Mouse (Mus musculus) ZHBTc4 (cell line): ENCODE measurements at regions not wholly inside any gene's neighbourhood (a gene's known extent, or its start where the extent isn't known, plus 50 kb on each side); places are given as distances from the start of the nearest gene placed in this dataset.

ENCODE experiments used
- DNase-seq: peaks from one replicate; pipeline ENCODE4 v3.0.0-alpha.2; 2011; ENCODE audit warnings: low read depth, low spot score

DNA sequence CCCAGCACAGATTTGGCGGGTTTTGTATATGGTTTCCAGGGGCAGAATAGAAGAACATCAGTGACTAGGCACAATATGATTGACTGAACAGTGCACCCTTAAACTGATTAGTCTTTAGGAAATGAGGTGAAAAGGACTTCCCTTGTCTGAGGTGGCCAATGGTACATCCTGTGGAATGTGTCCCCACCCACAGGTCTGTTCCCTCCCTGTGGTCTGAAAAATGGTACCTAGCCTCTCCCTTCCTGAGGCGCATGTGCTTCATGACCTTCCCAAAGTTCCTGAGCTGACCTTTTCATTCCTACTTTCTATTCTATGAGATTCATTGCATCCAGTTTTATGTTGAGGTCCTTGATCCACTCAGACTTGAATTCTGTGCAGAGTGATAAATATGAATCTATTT, 76.0 kb downstream of the Zfp97 start:
- DNase-seq, result peak; percentile 73

DNA sequence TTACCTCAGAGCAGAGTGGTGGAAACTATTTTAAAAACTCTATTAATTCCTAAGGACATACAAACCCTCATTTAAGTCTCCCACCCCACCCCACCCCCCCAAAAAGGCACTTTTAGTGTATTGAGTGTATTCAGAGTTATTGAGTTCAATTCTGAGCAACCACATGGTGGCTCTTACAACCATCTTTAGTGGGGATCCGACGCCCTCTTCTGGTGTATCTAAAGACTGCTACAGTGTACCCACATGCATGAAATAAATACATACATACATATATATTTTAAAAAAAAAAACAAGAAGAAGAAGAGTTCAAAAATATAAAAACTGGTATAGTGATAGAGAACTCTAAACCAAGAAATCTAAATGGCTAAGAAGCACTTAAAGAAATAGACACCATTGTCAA, 107.9 kb downstream of the Zfp97 start:
- peak; percentile 69 for DNase-seq

DNA sequence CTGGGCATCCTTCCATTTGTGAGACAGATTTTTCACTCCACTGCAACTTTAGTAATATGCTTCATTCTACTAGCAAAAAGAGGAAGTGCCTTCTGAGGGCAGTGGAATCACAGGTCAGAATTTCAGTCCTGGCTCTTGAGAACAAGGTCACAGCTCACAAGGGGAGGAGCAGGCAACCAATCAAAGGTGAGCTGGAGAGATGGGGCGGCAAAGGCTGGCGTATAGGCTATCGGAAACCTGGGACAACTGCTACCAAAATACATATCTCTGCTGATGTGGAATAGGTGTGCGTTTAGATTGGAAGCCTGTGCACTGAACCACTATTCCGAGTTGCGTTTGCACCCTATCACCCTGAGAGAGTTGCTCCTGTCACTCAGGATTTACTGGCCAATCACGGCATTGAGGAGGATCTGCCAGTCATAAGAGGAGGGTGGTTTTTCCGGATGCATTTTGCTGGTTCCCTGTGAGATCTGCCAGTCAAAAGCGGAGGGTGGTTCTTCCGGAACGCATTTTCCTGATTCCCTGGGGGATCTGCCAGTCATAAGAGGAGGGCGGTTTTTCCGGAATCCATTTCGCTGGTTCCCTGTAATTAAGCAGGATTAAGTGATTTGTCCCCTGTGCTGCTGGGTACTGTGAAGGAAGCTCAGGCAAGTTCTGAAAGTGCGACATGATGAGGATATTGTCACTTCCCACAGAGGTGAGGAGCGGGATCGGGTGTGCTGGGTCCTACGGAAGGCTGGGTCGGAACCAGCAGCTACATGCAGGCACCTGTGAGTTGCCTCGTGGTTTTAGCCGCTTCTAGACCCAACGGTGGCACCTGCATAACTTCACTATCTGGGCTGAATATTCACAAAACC, 113.3 kb downstream of the Zfp97 start:
- DNase-seq, result peak; percentile 99

DNA sequence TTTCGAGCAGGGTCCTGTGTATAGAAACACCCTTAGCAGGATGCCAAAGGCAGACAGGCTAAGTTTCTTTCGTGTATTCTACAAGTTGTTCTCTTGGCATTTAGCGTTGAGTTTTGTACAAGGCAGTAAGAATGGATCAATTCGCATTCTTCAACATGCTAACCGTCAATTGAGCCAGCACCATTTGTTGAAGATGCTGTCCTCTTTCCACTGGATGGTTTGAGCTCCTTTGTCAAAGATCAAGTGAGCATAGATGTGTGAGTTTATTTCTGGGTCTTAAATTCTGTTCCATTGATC, 113.9 kb downstream of the Zfp97 start:
- peak; percentile 58 for DNase-seq
